Mouse (Mus musculus): Measurements from ENCODE around the gene Reck. TPM values are rescaled to one million over a fixed set of nuclear protein-coding genes. Genes with fewer than 3 reads are reported as not detected.

Reck gene
- polyA plus RNA-seq, 1 experiment: 43.8 TPM

DNA sequence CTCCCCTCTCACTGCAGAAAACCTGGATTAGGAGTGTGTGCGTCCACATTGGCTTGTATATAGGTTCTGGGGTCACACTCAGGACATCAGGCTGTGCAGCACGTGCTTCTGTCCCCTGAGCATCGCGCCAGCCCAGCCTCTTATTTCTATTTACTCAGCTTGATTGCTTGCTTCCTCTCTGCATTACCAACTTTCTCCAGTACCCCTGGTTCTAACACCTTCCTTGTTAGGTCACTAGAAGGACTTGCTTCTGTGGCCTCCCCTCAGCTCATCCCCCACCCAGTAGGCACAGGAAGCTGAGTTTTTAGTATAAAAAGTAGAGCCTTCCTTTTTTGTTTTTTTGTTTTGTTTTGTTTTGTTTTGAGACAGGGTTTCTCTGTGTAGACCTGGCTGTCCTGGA lies 60.9 kb downstream of the Reck start:
- TF ChIP-seq CTCF (IDR thresholded peaks at IDR 0.05; ENCODE audit: insufficient read depth, low read length) (no peak), POLR2A (IDR thresholded peaks at IDR 0.05; ENCODE audit: borderline replicate concordance, extremely low read depth, low read depth, low read length) (no peak)
- DNase-seq: no peak
- Histone ChIP-seq H3K4me1 (ENCODE audit: control insufficient read depth, insufficient read depth, low read length) (peaks cover 2% of the 10 kb centered on the region; the same call in 1 of the 2 replicates), H3K4me3 (replicated peaks; ENCODE audit: extremely low read depth, low read depth, low read length) (no peak overlapping the region)
- WGBS: 73% methylated on average over 4 of the region's 4 CpGs

GRCm38 (mm10) chr4:43936749-43937674 lies 61.7 kb downstream of the Reck start:
- DNase-seq: no peak
- no peak overlapping the region for H3K4me3 ChIP-seq (replicated peaks; ENCODE audit: extremely low read depth, low read depth, low read length)
- H3K4me1 ChIP-seq (ENCODE audit: control insufficient read depth, insufficient read depth, low read length): peaks cover 2% of the 10 kb centered on the region; the same call in 1 of the 2 replicates
- WGBS: 41% methylated on average over 14 of the region's 14 CpGs
- TF ChIP-seq CTCF (IDR thresholded peaks at IDR 0.05; ENCODE audit: insufficient read depth, low read length) (no peak), POLR2A (IDR thresholded peaks at IDR 0.05; ENCODE audit: borderline replicate concordance, extremely low read depth, low read depth, low read length) (no peak)

DNA sequence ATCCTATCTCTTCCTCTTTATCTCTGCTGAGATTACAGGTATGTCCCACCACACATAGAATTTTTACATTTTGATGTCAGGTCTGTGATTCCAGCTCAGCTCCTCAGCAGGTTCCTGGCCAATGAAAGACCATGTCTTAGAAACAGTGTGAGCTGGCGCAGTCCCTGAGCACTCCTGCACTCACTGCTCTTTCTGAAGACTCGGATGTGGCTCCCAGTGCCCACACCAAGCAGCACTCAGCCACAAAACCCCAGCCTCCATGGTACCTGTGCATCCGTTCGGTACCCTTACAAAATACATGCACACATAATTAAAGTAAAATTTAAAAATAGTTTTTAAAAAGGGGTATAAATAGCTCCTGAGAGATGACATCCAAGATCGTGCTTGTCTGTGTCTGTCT lies 66.0 kb downstream of the Reck start:
- Histone ChIP-seq H3K4me1 (ENCODE audit: control insufficient read depth, insufficient read depth, low read length) (peaks cover 2% of the 10 kb centered on the region; the same call in 1 of the 2 replicates), H3K4me3 (replicated peaks; ENCODE audit: extremely low read depth, low read depth, low read length) (no peak overlapping the region)
- 90% methylated on average over 5 of the region's 5 CpGs for WGBS
- no peak for DNase-seq
- TF ChIP-seq CTCF (IDR thresholded peaks at IDR 0.05; ENCODE audit: insufficient read depth, low read length) (no peak), POLR2A (IDR thresholded peaks at IDR 0.05; ENCODE audit: borderline replicate concordance, extremely low read depth, low read depth, low read length) (no peak)

DNA sequence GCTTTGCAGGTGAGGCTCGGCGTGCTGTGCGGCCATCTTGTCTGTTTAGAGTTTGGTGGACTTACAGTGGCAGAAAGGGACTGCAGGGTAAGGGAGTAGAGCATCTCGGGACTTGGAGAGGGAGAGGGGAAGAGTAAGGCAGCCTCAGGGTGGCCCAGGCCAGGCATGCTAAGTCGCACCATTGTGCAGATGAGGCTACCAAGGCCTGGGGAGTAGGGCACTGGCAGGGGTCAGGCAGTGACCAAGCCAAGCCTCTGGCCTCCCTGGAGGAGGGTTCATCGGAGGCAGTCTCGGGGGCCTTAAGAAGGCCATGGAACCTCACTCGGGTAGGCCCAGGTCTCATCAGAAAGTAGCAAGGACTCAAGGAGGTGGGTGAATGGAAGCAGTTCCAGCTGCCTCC lies 67.1 kb downstream of the Reck start:
- Histone ChIP-seq H3K4me3 (replicated peaks; ENCODE audit: extremely low read depth, low read depth, low read length) (no peak overlapping the region), H3K4me1 (ENCODE audit: control insufficient read depth, insufficient read depth, low read length) (no peaks in the 10 kb centered on the region; the same call in 1 of the 2 replicates)
- 88% methylated on average over 8 of the region's 8 CpGs for WGBS
- DNase-seq: no peak
- no peak for TF ChIP-seq CTCF (IDR thresholded peaks at IDR 0.05; ENCODE audit: insufficient read depth, low read length)
- TF ChIP-seq POLR2A (IDR thresholded peaks at IDR 0.05; ENCODE audit: borderline replicate concordance, extremely low read depth, low read depth, low read length): no peak

GRCm38 (mm10) chr4:43947571-43947970 lies 72.2 kb downstream of the Reck start:
- WGBS: 97% methylated on average over 2 of the region's 2 CpGs
- Histone ChIP-seq H3K4me1 (ENCODE audit: control insufficient read depth, insufficient read depth, low read length) (no peaks in the 10 kb centered on the region), H3K4me3 (replicated peaks; ENCODE audit: extremely low read depth, low read depth, low read length) (no peak overlapping the region)
- TF ChIP-seq POLR2A (IDR thresholded peaks at IDR 0.05; ENCODE audit: borderline replicate concordance, extremely low read depth, low read depth, low read length): no peak
- TF ChIP-seq CTCF (IDR thresholded peaks at IDR 0.05; ENCODE audit: insufficient read depth, low read length): no peak
- DNase-seq: no peak

DNA sequence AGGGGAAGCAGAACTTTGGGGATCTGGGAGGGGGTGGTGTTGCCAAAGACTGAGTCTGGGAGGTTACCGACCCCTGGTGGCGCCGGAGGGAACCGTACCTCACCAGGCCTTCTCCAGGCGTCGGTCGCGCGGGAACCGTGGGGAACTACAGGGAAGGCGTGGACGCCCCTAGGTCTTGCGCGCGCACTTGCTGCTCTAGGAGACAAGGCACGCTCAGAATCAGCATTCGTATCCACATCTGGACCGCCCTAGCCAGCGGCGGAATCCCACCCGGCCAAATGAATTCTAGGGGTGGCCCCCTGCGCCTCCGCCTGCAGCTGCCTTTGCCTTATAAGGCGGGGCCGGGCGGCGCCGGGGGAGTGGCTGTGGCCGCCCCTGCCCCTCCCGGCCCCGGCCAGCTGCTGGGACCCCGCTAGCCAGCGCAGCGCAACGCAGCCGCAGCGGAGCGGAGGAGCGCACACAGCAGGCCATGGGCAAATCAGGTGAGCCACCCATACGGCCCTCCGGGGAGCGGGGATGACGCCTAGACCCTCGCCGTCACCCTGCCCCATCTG lies 82.0 kb downstream of the Reck start, which contains the start of gene Glipr2:
Gene Glipr2 (plus strand): TSS at position 110 of the 554 bp plus-strand sequence.
- peak within 1 kb of the TSS; percentile 57 for H3K4me3 ChIP-seq (replicated peaks; ENCODE audit: extremely low read depth, low read depth, low read length)
- peak; percentile 79 for DNase-seq
- WGBS: 1% methylated on average over 45 of the region's 45 CpGs
- peak; percentile 33; the same call in 1 of the 2 replicates for TF ChIP-seq POLR2A (IDR thresholded peaks at IDR 0.05; ENCODE audit: borderline replicate concordance, extremely low read depth, low read depth, low read length)
- TF ChIP-seq CTCF (IDR thresholded peaks at IDR 0.05; ENCODE audit: insufficient read depth, low read length): peak; percentile 68
- peaks cover 12% of the 10 kb centered on the region; the same call in 1 of the 2 replicates for H3K4me1 ChIP-seq (ENCODE audit: control insufficient read depth, insufficient read depth, low read length)

DNA sequence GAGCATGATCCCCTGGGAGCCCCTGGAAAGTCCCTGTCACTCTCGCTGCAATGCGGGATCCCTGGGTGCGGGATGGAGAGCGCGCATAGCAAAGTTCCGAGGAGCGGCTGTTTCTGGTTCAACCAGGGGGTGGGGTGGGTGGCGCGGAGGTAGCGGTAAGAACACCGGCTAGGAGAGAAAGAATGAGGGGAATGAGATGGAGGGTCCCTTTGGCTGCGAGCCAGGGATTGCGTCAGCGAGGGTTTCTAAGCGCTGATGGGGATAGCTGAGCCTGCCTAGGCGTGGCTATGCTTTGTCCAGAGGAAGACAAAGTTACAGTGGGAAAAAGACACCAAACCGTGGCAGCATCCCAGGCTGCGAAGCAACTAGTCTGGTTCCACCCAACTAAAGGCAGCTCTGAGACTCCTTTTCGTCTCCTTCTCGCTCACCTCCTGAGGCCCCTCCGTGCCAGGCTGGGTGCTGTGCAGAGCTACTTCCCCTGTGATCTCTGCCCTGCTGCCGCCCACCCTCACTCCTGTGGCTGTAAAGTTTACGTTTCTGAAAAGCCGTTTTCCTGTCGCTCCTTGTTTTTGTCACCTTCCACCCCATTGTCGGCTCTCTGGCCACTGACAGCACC lies 82.6 kb downstream of the Reck start:
- peak; percentile 59 for DNase-seq
- H3K4me3 ChIP-seq (replicated peaks; ENCODE audit: extremely low read depth, low read depth, low read length): peak overlapping the region; percentile 57
- peaks cover 12% of the 10 kb centered on the region; the same call in 1 of the 2 replicates for H3K4me1 ChIP-seq (ENCODE audit: control insufficient read depth, insufficient read depth, low read length)
- no peak for TF ChIP-seq POLR2A (IDR thresholded peaks at IDR 0.05; ENCODE audit: borderline replicate concordance, extremely low read depth, low read depth, low read length)
- TF ChIP-seq CTCF (IDR thresholded peaks at IDR 0.05; ENCODE audit: insufficient read depth, low read length): no peak
- under 1% methylated on average over 26 of the region's 26 CpGs for WGBS

DNA sequence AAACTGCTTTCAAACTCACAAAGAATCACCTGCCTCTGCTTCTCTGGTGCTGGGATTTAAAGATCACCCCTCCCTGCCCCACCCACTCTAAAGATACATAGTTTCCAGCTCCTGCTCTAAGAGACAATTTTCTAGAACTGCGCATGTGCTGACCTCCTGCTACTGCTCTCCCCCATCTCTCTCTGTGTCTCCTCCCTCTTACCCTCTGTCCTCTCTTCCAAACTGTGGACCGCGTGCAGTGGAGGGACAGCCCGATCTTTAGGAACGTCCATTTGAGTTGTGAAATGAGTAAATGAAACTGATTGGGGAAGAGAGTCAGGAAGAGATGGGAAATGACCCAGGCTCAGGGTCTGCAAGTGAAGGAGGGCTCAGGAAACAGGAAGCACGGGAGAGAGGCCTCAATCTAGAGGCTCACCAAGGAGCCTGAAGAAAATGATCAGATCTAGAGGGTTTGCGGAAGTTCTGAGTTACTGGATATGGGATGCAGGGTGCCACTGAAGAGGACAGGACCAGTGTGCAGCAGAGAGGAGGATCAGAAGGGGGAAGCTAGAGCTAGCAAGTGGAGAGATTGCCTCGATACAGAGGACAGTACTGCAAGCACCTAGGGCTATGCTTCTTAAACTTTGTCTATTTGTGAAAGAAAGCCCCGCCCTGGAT lies 84.3 kb downstream of the Reck start:
- Histone ChIP-seq H3K4me1 (ENCODE audit: control insufficient read depth, insufficient read depth, low read length) (peaks cover 21% of the 10 kb centered on the region), H3K4me3 (replicated peaks; ENCODE audit: extremely low read depth, low read depth, low read length) (no peak overlapping the region)
- no peak for DNase-seq
- WGBS: 47% methylated on average over 9 of the region's 9 CpGs
- TF ChIP-seq POLR2A (IDR thresholded peaks at IDR 0.05; ENCODE audit: borderline replicate concordance, extremely low read depth, low read depth, low read length) (no peak), CTCF (IDR thresholded peaks at IDR 0.05; ENCODE audit: insufficient read depth, low read length) (no peak)

GRCm38 (mm10) chr4:43960207-43960606 lies 84.9 kb downstream of the Reck start:
- H3K4me3 ChIP-seq (replicated peaks; ENCODE audit: extremely low read depth, low read depth, low read length): no peak overlapping the region
- WGBS: 68% methylated on average over 6 of the region's 6 CpGs
- peaks cover 26% of the 10 kb centered on the region for H3K4me1 ChIP-seq (ENCODE audit: control insufficient read depth, insufficient read depth, low read length)
- no peak for TF ChIP-seq POLR2A (IDR thresholded peaks at IDR 0.05; ENCODE audit: borderline replicate concordance, extremely low read depth, low read depth, low read length)
- TF ChIP-seq CTCF (IDR thresholded peaks at IDR 0.05; ENCODE audit: insufficient read depth, low read length): no peak
- no peak for DNase-seq

All from lung, adult 2 months (tissue).